ENCODE assay signal across 9 mouse cellular contexts in genomic region chr10:109921368-109921767, GRCm38 (mm10).
DNase-seq lines count a peak whose midpoint lies in the region; ATAC-seq lines count a peak whose summit lies in the region.
"Had no signal": no experiment of that assay in that cellular context is flagged by ENCODE, and none has a peak within 500 bp of the region (broad histone marks: within the 10 kb centered on the region; RNA-seq: fewer than 3 reads in every experiment).

No protein-coding gene starts in this region.

- H3K36me3 ChIP-seq in limb, embryonic 15.5 days = no peaks in the 10 kb centered on the region
- H3K36me3 ChIP-seq in stomach, embryonic 16.5 days (ENCODE audit: control insufficient read depth, insufficient read depth, low read length) = no peaks in the 10 kb centered on the region
- H3K36me3 ChIP-seq: liver, embryonic 13.5 days had no signal

- peak; percentile 59 to 62 for DNase-seq in cerebellum, postnatal 10 days
- DNase-seq in cerebellum, adult 9-10 months = no peak
- DNase-seq in urinary bladder, postnatal 14 days (ENCODE audit: low spot score) = peak; percentile 11
- no peak for DNase-seq in urinary bladder, postnatal 10 days (ENCODE audit: low spot score)
- DNase-seq in urinary bladder, adult 18-20 months (ENCODE audit: low spot score in 2 of 2) = no peak
- no peak for DNase-seq in thymus, postnatal 4 days

- no peaks in the 10 kb centered on the region for H3K9me3 ChIP-seq in limb, embryonic 15.5 days
- no peaks in the 10 kb centered on the region for H3K9me3 ChIP-seq in stomach, embryonic 16.5 days (replicated peaks; ENCODE audit: control insufficient read depth, low read length)
- H3K9me3 ChIP-seq: liver, embryonic 13.5 days had no signal

- 33% methylated on average over 11 of the region's 11 CpGs for WGBS in limb, embryonic 15.5 days
- WGBS in stomach, embryonic 16.5 days = 53% methylated on average over 11 of the region's 11 CpGs

- H3K27ac ChIP-seq in limb, embryonic 15.5 days = no peak overlapping the region
- no peak overlapping the region for H3K27ac ChIP-seq in stomach, embryonic 16.5 days (ENCODE audit: low read length)
- H3K27ac ChIP-seq: liver, embryonic 13.5 days had no signal

- no peak overlapping the region for H3K9ac ChIP-seq in limb, embryonic 15.5 days
- H3K9ac ChIP-seq in stomach, embryonic 16.5 days (ENCODE audit: low read length) = no peak overlapping the region
- H3K9ac ChIP-seq: liver, embryonic 13.5 days had no signal

- no peaks in the 10 kb centered on the region for H3K27me3 ChIP-seq in limb, embryonic 15.5 days
- no peaks in the 10 kb centered on the region; the same call in 1 of the 2 replicates for H3K27me3 ChIP-seq in stomach, embryonic 16.5 days (ENCODE audit: control insufficient read depth, insufficient read depth, low read length)
- H3K27me3 ChIP-seq: liver, embryonic 13.5 days had no signal

- 0 out of 2 replicates have a peak overlapping the region, but pooled peaks have one; percentile 19 for H3K4me2 ChIP-seq in limb, embryonic 15.5 days
- H3K4me2 ChIP-seq in stomach, embryonic 16.5 days (ENCODE audit: low read depth, low read length) = peak overlapping the region; percentile 17
- H3K4me2 ChIP-seq: liver, embryonic 13.5 days had no signal

- no peak for ATAC-seq in limb, embryonic 15.5 days (ENCODE audit: insufficient number of reproducible peaks, low FRiP score, low TSS enrichment, low read depth)
- ATAC-seq in stomach, embryonic 16.5 days (ENCODE audit: insufficient read depth, low FRiP score) = no peak

- no peaks in the 10 kb centered on the region; the same call in 1 of the 2 replicates for H3K4me1 ChIP-seq in limb, embryonic 15.5 days
- H3K4me1 ChIP-seq in stomach, embryonic 16.5 days (ENCODE audit: control insufficient read depth, insufficient read depth, low read length) = no peaks in the 10 kb centered on the region
- H3K4me1 ChIP-seq: liver, embryonic 13.5 days had no signal

- H3K4me3 ChIP-seq in limb, embryonic 15.5 days = no peak overlapping the region
- peak overlapping the region; percentile 11; the same call in 1 of the 2 replicates for H3K4me3 ChIP-seq in stomach, embryonic 16.5 days (replicated peaks; ENCODE audit: low read length)
- H3K4me3 ChIP-seq: liver, embryonic 13.5 days had no signal

Comparison
In these comparisons a context has a peak if more than half of its experiments do, and no peak if none do; other contexts are left out.
1. DNase-seq: peak in cerebellum, postnatal 10 days (2 of 2) and urinary bladder, postnatal 14 days (single experiment); none in cerebellum, adult 9-10 months (single experiment), urinary bladder, postnatal 10 days (single experiment), urinary bladder, adult 18-20 months (0 of 2) and thymus, postnatal 4 days (single experiment).